Mouse (Mus musculus) erythroblast, embryonic 14.5 days (primary cell): Measurements from ENCODE around the gene Tnrc6c.

Experiments used
- GATA1 ChIP-seq: IDR thresholded peaks from 2 replicates; pipeline ENCODE4 v1.6.1; 2012; ENCODE audit warnings: low read length, inconsistent platforms, mixed read lengths
- TAL1 ChIP-seq: IDR thresholded peaks from 3 replicates; pipeline ENCODE4 v1.6.1; 2012; ENCODE audit warnings: low read length, inconsistent platforms, mixed read lengths

GRCm38 (mm10) chr11:117678740-117679139 lies 24.7 kb downstream of the Tnrc6c start:
- no peak for TF ChIP-seq GATA1
- TF ChIP-seq TAL1: no peak
